Mouse (Mus musculus) cerebellum, adult 8-10 months (tissue): ENCODE measurements around the gene Mad2l1bp.

Experiments
- DNase-seq: peaks from one replicate; pipeline ENCODE4 v3.0.0; 2022

Gene Mad2l1bp

GRCm38 (mm10) chr17:46152847-46153782 is at the start of gene Mad2l1bp:
Gene Mad2l1bp, minus strand, starts transcription at chr17:46153553.
- DNase-seq: peak; percentile 76

GRCm38 (mm10) chr17:46203078-46203477 is 49.7 kb upstream of the Mad2l1bp start:
- no peak for DNase-seq

GRCm38 (mm10) chr17:46202421-46203071 is 49.2 kb upstream of the Mad2l1bp start, which contains the start of the genes Polh and Xpo5:
Gene Polh, minus strand, starts transcription at chr17:46202645.
Gene Xpo5, plus strand, starts transcription at chr17:46202782.
- peak; percentile 89 for DNase-seq

GRCm38 (mm10) chr17:46201151-46201550 is 47.8 kb upstream of the Mad2l1bp start:
- no peak for DNase-seq

- DNase-seq: no peak
These were observed 35.5 kb upstream of the Mad2l1bp start for GRCm38 (mm10) chr17:46188829-46189228.

GRCm38 (mm10) chr17:46182273-46182672 is 28.9 kb upstream of the Mad2l1bp start:
- DNase-seq: no peak

GRCm38 (mm10) chr17:46170538-46170937 is 17.2 kb upstream of the Mad2l1bp start:
- no peak for DNase-seq

GRCm38 (mm10) chr17:46168768-46169167 is 15.4 kb upstream of the Mad2l1bp start:
- no peak for DNase-seq

- DNase-seq: no peak
These were observed 15.0 kb upstream of the Mad2l1bp start for GRCm38 (mm10) chr17:46168318-46168717.

GRCm38 (mm10) chr17:46167014-46167413 is 13.7 kb upstream of the Mad2l1bp start:
- no peak for DNase-seq

GRCm38 (mm10) chr17:46166270-46166669 is 12.9 kb upstream of the Mad2l1bp start:
- no peak for DNase-seq

GRCm38 (mm10) chr17:46165460-46165859 is 12.1 kb upstream of the Mad2l1bp start:
- DNase-seq: no peak

GRCm38 (mm10) chr17:46164791-46165190 is 11.4 kb upstream of the Mad2l1bp start:
- no peak for DNase-seq

GRCm38 (mm10) chr17:46164301-46164700 is 10.9 kb upstream of the Mad2l1bp start:
- DNase-seq: no peak

- no peak for DNase-seq
These were observed 9.6 kb upstream of the Mad2l1bp start for GRCm38 (mm10) chr17:46162951-46163421.

- no peak for DNase-seq
These were observed 9.2 kb upstream of the Mad2l1bp start for GRCm38 (mm10) chr17:46162551-46162950.

- no peak for DNase-seq
These were observed 8.4 kb upstream of the Mad2l1bp start for GRCm38 (mm10) chr17:46161710-46162109.

- DNase-seq: no peak
These were observed 7.8 kb upstream of the Mad2l1bp start for GRCm38 (mm10) chr17:46161179-46161578.

GRCm38 (mm10) chr17:46160686-46161085 is 7.3 kb upstream of the Mad2l1bp start, which contains the start of gene Gtpbp2:
Gene Gtpbp2, plus strand, starts transcription at chr17:46161032.
- DNase-seq: peak; percentile 96

GRCm38 (mm10) chr17:46160090-46160662 is 6.8 kb upstream of the Mad2l1bp start:
- DNase-seq: peak; percentile 83

- DNase-seq: no peak
These were observed 5.9 kb upstream of the Mad2l1bp start for GRCm38 (mm10) chr17:46159236-46159635.

- no peak for DNase-seq
These were observed 3.8 kb upstream of the Mad2l1bp start for GRCm38 (mm10) chr17:46157131-46157530.

GRCm38 (mm10) chr17:46156680-46157079 is 3.3 kb upstream of the Mad2l1bp start:
- no peak for DNase-seq
